Mouse (Mus musculus) olfactory bulb, adult 2 months (tissue): ENCODE measurements around the gene Gbp10.

Experiments
- CTCF ChIP-seq: fragments of 200-500 bp; IDR thresholded peaks from 2 replicates; pipeline ENCODE4 v1.5.1; 2012; ENCODE audit warnings: low read depth, mild to moderate bottlenecking, low read length, moderate library complexity; ENCODE audit not compliant: insufficient read depth
- POLR2A ChIP-seq: fragments of 200-500 bp; IDR thresholded peaks from 2 replicates; pipeline ENCODE4 v1.6.1; 2012; ENCODE audit warnings: mild to moderate bottlenecking, low read depth, low read length, moderate library complexity; ENCODE audit not compliant: insufficient read depth

- TF ChIP-seq CTCF (no peak), POLR2A (no peak)
Observed at GRCm38 (mm10) chr5:105181446-105181845, 57.9 kb downstream of the Gbp10 start.
